Mouse (Mus musculus): ENCODE measurements around the gene Gm49394.

DNA sequence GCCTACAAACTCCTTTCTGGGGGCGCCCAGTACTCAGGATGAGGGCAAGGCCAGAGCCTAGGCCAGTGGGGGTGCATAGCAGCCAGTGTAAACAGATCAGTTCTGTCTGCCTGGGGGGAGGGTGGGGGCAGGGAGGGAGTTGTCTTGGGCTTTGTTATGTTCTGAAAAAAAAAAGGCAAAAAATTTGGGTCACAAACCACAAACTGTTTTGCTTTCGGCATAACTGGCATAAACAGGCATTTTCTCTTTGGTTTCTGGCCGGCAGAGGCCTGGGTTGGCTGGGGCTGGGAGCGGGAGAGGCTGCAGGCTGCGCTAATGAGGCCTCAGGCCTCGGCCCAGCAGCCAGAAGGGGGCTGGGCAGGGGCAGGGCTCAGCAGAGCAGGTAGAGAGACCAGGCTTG lies 23.1 kb downstream of the Gm49394 start:
- no peak for TF ChIP-seq POLR2A (IDR thresholded peaks at IDR 0.05; ENCODE audit: borderline replicate concordance, control insufficient read depth, low read depth, low read length)
- no peak for TF ChIP-seq CTCF (IDR thresholded peaks at IDR 0.05; ENCODE audit: control insufficient read depth, insufficient read depth, low read length)
